Mouse (Mus musculus) ZHBTc4 (cell line): ENCODE measurements around the gene Creb3.
"Not testable (repeated sequence)": the region's sequence is repeated elsewhere in the genome, so short reads cannot be mapped to it uniquely, and the experiment has no call there.

Experiments
- DNase-seq: peaks from one replicate; pipeline ENCODE4 v3.0.0-alpha.2; 2011; ENCODE audit warnings: low read depth, low spot score

Creb3 gene

GRCm38 (mm10) chr4:43561997-43562768, at the start of gene Creb3, which contains the start of gene Tln1:
Gene Creb3 (plus strand): TSS chr4:43562332.
Gene Tln1 (minus strand): TSS chr4:43562691.
- peak; percentile 100 for DNase-seq

DNA sequence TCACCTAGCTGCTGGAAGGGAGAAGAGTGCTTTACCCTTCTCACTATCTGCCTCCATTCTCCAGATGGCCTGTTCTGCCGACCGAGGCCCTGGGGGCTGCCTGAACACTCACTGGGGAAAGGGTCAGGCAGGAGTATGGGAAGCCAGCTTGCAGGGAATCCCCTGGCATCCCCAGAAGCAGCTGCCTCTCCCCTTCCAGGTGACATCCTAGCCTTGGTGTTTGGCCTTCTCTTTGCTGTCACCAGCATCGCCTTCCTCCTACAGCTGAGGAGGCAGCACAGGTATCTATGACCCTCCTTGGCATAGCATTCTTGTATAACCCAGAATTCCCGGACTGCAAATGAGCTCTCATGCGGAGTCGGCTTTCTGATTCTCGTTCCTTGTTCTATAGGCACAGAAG, 49.5 kb upstream of the Creb3 start:
- DNase-seq, result no peak

- no peak for DNase-seq
Measured at GRCm38 (mm10) chr4:43513300-43513699, 48.8 kb upstream of the Creb3 start.

GRCm38 (mm10) chr4:43513791-43514190, 48.3 kb upstream of the Creb3 start:
- no peak for DNase-seq

DNA sequence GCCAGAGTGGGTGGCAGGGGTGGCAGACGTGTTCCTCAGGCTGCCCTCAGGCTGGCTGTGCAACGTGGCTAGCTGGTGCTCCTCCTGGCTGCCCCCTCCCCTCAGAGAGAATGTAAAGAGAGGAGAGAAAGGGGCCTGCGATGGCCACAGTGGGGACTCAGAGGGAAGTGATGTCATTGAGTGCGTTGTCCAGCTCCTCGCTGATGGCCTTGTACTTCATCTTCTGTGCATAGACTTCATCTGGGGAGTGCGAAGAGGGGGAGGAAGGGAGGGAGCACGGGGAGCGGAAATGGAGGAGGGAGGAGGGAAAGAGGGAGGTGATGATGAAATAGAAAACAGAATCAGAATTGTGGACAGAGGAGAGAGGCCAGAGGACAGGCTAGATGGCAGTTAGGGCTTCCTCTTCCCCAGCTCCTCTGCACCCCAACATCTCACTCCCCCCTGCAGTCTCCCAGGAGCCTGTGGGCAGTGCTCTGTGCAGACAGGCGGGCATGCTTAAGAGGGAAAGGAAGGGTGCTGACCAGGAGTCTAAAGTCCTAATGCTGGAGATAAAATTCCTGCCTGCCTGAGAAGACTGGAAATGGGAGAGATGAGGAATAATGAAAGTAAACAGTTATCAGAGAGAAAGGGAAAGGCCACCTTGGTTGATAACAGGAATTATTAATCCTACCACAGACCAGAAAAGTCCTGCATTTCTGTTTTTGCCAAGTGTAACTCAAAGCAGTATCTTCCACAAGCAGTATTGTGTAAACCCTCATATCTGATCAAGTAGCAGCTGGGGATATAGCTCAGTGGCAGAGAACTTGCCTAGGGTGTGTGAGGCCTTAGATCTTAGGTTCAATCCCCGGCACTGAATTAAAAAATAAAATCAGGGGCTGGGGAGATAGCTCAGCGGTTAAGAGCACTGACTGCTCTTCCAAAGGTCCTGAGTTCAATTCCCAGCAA, 46.1 kb upstream of the Creb3 start:
- DNase-seq, result no peak

DNA sequence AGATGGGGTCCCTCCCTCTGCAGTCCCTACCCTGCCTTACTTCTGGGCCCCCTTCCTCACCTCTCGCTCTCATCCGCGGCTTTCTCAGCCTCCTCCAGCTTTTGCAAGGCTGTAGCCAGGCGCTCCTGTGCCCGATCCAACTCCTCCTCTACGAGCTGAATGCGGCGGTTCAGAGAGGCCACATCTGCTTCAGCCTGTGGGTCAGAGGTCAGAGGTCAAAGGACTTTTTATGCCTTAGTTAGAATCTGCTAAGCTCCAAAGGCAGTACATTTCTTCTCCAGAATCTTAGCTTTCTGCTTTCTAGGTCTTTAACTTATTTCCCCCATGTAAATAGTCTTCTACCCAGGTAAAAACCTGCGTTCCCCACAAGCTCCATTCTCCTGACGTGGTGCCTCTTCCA, 42.6 kb upstream of the Creb3 start:
- DNase-seq, result peak; percentile 42

DNA sequence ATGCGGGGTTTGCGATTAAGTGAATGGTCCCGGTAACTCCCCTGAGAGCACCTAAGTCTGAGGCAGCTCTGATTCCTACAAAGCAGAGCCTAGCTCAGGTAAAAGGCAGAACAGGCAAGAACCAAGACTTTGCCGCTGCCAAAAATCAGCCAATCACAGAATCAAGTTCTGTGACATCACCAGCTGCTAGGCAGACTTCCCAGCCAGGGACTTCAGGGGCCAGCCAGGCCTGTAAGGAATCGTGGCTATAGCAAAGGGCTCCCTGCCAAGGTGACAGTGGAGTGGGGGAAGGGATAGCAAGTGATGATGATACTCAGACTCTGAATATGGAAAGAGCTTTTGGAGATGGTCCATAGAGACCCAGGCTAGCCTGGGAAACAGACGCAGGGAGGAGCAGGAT, 42.2 kb upstream of the Creb3 start:
- peak; percentile 86 for DNase-seq

- peak; percentile 85 for DNase-seq
Measured at GRCm38 (mm10) chr4:43527880-43528279, 34.3 kb upstream of the Creb3 start.

GRCm38 (mm10) chr4:43528487-43528886, 33.6 kb upstream of the Creb3 start:
- DNase-seq, result peak; percentile 54

DNA sequence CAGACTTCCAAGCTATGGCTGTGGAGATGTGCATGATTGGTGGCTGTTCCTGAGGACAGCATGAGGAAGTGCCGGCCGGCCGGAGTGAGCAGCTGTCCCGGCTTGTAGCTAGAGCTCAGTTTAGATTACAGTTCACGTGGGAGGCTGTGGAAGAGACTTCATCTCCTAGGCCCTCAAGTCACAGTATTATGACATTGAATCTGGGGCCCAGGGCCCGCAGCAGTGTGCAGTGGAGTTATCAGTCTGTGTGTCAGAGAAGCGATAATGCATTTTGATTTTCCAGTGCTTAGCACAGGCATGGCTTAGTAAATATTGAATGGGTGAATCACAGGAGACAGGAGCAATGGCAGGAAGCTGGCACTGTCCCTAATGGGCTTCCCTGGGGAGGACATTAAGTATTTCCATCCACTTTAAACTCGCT, 32.0 kb upstream of the Creb3 start:
- DNase-seq, result no peak

DNA sequence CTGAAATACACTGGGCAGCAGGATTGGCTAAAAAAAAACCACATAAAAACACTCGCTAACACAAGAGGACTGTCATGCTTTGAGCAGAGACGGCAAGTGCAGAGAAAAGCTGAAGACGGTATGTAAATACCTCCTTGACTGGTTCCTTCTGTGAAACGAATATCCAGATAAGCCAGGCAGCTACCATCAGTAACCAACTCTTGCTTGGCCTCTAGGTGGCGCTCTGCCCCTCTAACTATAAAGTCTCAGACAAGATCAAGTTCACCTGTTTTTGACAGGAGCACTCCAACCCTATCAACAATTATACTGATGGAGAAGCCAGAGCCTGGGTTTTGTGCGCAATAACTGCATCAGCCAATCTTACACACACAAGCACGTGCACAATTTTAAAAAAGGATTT, 31.6 kb upstream of the Creb3 start:
- DNase-seq, result peak; percentile 89

GRCm38 (mm10) chr4:43533270-43533669, 28.9 kb upstream of the Creb3 start:
- DNase-seq, result no peak

DNA sequence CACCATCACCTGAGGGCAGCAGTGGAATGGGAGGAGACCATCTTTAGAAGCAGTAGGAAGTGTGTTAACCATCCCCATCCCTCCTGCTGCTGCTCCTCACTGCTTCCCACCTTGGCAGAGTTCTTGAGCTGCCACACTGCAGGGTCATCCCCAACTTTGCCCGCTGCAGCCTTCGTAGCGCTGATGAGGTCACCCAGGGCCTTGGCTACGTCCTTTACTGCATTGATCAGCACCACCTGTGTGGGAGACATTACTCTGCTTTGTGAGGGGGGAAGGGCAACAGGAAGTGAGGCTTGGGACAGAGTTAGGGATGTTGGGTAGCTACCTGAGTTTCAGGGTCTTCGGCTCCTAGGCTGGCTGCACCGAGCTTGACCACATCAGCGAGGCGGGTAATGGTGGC, 26.5 kb upstream of the Creb3 start:
- no peak for DNase-seq

DNA sequence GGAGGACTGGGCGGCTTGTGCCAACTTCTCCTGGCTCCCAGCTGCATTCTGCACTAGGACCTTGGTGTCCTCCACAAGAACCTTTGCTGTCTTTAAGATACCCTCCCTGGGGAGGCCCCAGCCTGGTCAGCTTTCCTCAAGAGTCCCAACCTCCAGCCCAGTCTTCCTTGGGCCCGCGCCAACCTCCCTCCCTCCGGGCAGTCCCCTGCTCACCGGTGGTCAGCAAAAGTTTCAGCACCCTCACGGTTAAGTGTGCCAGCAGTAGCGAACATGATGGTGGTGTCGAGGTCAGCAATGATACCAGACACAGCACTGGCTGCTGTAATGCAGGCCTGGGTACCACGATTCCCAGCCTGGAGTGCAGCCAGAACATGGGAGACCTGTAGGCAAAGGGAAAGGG, 26.1 kb upstream of the Creb3 start:
- DNase-seq, result no peak

- DNase-seq, result no peak
Measured at GRCm38 (mm10) chr4:43542044-43542443, 20.1 kb upstream of the Creb3 start.

DNA sequence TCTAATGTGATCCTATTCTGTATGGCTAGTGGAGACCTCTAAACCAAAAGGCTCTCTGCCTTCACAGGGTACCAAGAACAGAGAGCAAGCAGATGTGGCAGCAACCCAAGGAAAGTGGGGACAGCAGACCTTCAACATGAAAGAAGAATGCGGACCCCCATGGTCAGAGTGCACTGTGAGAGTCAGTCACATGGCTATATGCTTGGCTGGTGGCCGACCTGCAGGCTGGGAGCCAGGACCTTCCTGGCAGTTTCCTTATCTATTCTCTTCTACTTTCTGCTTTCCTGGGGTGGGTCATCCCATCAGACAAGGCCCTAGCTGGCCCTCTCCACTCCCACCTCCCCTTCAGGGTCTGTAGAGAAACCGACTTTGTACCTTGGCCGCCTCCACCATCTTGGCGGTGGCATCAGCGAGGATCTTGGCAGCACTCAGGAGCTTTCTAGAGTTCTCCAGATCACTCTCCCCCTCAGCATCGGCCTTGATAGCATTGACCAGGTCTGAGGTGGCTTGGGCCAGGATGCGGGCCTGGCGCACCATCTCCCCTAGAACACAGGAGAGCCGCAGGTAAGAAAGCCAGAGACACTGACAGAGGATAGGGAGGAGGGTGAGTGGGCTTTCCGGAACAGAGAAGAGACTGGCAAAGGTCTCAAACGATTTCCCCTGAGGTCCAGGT, 15.6 kb upstream of the Creb3 start:
- DNase-seq, result no peak

DNA sequence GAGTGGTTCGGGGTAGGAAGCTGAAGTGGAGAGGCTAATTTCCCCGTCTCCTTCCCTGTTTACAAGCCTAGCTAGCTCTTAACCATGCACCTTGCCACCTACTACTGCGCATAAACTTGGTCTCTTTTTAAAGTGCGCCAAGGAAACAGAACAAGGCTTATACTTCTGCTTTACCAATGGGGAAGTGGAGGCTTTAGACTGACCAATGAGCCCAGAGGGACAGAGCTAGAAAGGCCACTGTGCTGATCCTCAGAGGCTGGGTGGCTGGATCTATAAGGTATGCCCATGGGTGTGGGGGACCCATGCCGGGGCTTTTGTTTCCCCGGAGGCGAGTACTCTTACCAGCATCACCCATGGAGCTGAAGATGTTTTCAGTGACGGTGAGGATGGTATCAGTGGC, 15.0 kb upstream of the Creb3 start:
- no peak for DNase-seq

DNA sequence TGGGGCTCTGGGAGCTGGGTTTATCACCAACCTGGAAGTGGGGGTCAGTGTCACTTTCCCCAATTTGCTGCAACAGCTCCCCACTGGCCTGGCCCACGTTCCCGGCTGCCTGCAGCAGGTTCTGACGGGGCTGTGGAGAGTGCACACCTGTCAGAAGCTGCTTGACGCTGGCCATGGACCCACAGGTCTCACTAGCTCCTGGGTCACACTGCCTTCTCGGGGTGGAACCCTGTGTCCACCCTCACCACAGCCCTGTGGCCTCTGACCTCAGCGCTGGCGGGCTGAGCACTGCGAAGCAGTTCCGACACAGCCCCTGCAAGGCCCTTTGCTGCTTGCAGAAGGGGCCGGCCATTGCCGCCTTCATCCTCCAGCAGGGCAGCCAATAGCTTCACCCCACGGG, 13.1 kb upstream of the Creb3 start:
- no peak for DNase-seq

DNA sequence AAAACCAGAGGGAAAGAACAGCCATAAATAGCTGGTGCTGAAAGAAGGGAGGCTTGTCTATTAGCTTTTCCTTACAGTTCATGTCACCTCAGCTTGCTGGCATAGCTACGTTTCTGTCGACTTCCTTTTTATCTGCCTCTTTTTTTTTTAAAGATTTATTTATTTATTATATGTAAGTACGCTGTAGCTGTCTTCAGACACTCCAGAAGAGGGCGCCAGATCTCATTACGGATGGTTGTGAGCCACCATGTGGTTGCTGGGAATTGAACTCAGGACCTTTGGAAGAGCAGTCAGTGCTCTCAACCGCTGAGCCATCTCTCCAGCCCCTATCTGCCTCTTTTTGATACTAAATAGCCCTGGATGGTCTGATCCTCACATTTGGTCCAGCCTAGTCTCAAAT, 10.3 kb upstream of the Creb3 start:
- not testable (repeated sequence) for DNase-seq

DNA sequence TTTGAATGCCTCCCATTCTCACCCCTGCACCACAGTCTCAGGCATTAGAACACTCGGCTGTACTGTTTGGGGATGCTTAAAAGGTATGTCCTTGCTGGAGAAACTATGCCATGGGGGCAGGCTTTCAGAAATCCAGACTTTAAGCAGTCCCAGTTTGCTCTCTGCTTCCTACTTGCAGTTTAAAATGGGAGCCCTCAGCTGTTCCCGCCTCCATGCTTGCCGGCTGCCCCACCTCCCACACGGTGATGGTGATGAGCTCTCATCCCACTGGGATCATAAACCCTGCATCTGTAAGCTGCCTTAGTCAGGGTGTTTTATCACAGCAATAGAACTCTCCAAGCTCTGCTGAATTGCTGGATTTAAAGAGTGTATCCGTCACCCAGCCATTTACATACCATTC, 9.7 kb upstream of the Creb3 start:
- no peak for DNase-seq

DNA sequence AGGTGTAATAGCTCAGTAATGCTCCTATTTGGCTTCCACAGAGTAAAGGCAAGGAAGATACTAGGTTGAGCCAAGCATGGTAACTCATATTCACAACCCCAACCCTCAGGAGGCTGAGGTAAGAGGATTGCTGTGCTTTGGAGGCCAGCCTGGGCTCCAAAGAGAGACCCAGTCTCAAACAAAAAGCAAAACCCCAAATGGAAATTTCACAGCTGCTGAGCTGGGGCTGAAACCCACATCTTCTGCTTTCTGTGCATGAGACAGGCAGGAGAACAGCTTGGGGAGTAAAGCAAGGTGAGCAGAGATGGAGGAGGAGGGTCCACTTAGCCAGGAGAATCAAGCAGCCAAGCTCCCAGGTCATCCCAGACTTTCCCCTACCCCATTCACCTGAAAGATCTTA, 8.2 kb upstream of the Creb3 start:
- DNase-seq, result no peak

DNA sequence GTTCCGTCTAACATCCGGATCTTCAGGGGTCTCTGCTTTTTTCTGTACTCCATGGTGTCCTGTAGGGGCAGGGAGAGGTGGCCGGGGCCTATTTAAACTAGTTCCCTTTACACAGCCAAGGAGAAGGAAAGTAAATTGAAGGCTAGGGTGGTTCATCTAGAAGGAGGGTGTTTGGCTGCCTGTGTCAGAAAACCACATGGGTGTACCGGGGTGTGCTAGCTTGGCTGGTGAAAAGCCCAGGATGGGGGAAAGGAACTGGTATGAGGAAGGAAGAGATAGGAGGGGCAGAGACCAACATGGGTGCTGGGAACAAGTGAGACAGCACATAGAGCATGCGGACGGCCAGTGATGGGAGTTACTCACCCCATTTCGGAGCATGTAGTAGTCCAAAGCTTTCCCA, 6.2 kb upstream of the Creb3 start:
- no peak for DNase-seq
